Mouse (Mus musculus): ENCODE data around the gene Endou. TPM values are rescaled to one million over a fixed set of nuclear protein-coding genes. Genes with fewer than 3 reads are reported as not detected.

Gene Endou
- polyA plus RNA-seq, 1 experiment from 2014 or later, result 0.23 TPM

- ATAC-seq, result no peak
- no peaks in the 10 kb centered on the region for H3K27me3 ChIP-seq (ENCODE audit: control insufficient read depth, insufficient read depth, low read depth, low read length)
- no peaks in the 10 kb centered on the region for H3K36me3 ChIP-seq (ENCODE audit: control insufficient read depth, insufficient read depth, low read length)
- no peak overlapping the region for H3K9ac ChIP-seq (ENCODE audit: low read depth, low read length)
- H3K4me1 ChIP-seq (ENCODE audit: control insufficient read depth, insufficient read depth, low read length), result no peaks in the 10 kb centered on the region
- H3K4me2 ChIP-seq (ENCODE audit: low read length), result no peak overlapping the region
- no peak overlapping the region for H3K27ac ChIP-seq (ENCODE audit: low read length)
- H3K4me3 ChIP-seq (ENCODE audit: low read depth, low read length), result no peak overlapping the region
- no peaks in the 10 kb centered on the region for H3K9me3 ChIP-seq (replicated peaks; ENCODE audit: control insufficient read depth, low read length, poor library complexity, severe bottlenecking)
- WGBS, result 92% methylated on average over 11 of the region's 11 CpGs
Measured at GRCm38 (mm10) chr15:97728394-97728793, 2.7 kb downstream of the Endou start.

DNA sequence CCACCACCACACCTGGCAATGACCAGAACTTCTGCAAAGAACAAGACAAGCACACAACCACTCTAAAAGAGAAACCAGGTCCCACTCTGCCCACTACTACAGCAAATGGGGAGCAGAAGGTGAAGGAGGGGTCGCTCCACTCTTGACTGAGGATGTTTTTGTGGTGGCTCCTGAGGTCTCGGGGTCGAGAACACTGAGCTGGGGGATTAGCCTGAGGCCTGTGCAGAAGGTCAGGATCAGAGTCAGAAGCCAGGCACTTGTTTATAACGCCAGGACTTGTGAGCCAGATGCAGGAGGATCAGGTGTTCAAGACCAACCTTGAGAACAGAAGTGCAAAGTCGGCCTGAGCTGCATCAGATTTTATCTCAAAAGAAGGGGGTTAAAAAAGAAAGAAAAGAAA is 3.6 kb downstream of the Endou start:
- H3K9me3 ChIP-seq (replicated peaks; ENCODE audit: control insufficient read depth, low read length, poor library complexity, severe bottlenecking), result no peaks in the 10 kb centered on the region
- WGBS, result 71% methylated on average over 5 of the region's 5 CpGs
- no peak overlapping the region for H3K9ac ChIP-seq (ENCODE audit: low read depth, low read length)
- H3K36me3 ChIP-seq (ENCODE audit: control insufficient read depth, insufficient read depth, low read length), result no peaks in the 10 kb centered on the region
- no peak overlapping the region for H3K4me3 ChIP-seq (ENCODE audit: low read depth, low read length)
- no peak overlapping the region for H3K27ac ChIP-seq (ENCODE audit: low read length)
- H3K27me3 ChIP-seq (ENCODE audit: control insufficient read depth, insufficient read depth, low read depth, low read length), result no peaks in the 10 kb centered on the region
- no peak for ATAC-seq
- no peak overlapping the region for H3K4me2 ChIP-seq (ENCODE audit: low read length)
- H3K4me1 ChIP-seq (ENCODE audit: control insufficient read depth, insufficient read depth, low read length), result no peaks in the 10 kb centered on the region

GRCm38 (mm10) chr15:97727048-97727447 is 4.1 kb downstream of the Endou start:
- H3K27me3 ChIP-seq (ENCODE audit: control insufficient read depth, insufficient read depth, low read depth, low read length), result no peaks in the 10 kb centered on the region
- H3K9me3 ChIP-seq (replicated peaks; ENCODE audit: control insufficient read depth, low read length, poor library complexity, severe bottlenecking), result no peaks in the 10 kb centered on the region
- WGBS, result 84% methylated on average over 8 of the region's 8 CpGs
- no peak overlapping the region for H3K4me2 ChIP-seq (ENCODE audit: low read length)
- H3K4me1 ChIP-seq (ENCODE audit: control insufficient read depth, insufficient read depth, low read length), result no peaks in the 10 kb centered on the region
- H3K36me3 ChIP-seq (ENCODE audit: control insufficient read depth, insufficient read depth, low read length), result no peaks in the 10 kb centered on the region
- no peak for ATAC-seq
- H3K9ac ChIP-seq (ENCODE audit: low read depth, low read length), result no peak overlapping the region
- no peak overlapping the region for H3K4me3 ChIP-seq (ENCODE audit: low read depth, low read length)
- H3K27ac ChIP-seq (ENCODE audit: low read length), result no peak overlapping the region

- H3K27me3 ChIP-seq (ENCODE audit: control insufficient read depth, insufficient read depth, low read depth, low read length), result no peaks in the 10 kb centered on the region
- no peak overlapping the region for H3K4me3 ChIP-seq (ENCODE audit: low read depth, low read length)
- no peaks in the 10 kb centered on the region for H3K9me3 ChIP-seq (replicated peaks; ENCODE audit: control insufficient read depth, low read length, poor library complexity, severe bottlenecking)
- no peak for ATAC-seq
- no peak overlapping the region for H3K4me2 ChIP-seq (ENCODE audit: low read length)
- 77% methylated on average over 13 of the region's 13 CpGs for WGBS
- H3K9ac ChIP-seq (ENCODE audit: low read depth, low read length), result no peak overlapping the region
- H3K4me1 ChIP-seq (ENCODE audit: control insufficient read depth, insufficient read depth, low read length), result no peaks in the 10 kb centered on the region
- H3K27ac ChIP-seq (ENCODE audit: low read length), result no peak overlapping the region
- no peaks in the 10 kb centered on the region for H3K36me3 ChIP-seq (ENCODE audit: control insufficient read depth, insufficient read depth, low read length)
Measured at GRCm38 (mm10) chr15:97726310-97726709, 4.8 kb downstream of the Endou start.

- 85% methylated on average over 6 of the region's 6 CpGs for WGBS
- H3K9me3 ChIP-seq (replicated peaks; ENCODE audit: control insufficient read depth, low read length, poor library complexity, severe bottlenecking), result no peaks in the 10 kb centered on the region
- no peak overlapping the region for H3K4me2 ChIP-seq (ENCODE audit: low read length)
- ATAC-seq, result no peak
- H3K4me1 ChIP-seq (ENCODE audit: control insufficient read depth, insufficient read depth, low read length), result no peaks in the 10 kb centered on the region
- H3K9ac ChIP-seq (ENCODE audit: low read depth, low read length), result no peak overlapping the region
- H3K36me3 ChIP-seq (ENCODE audit: control insufficient read depth, insufficient read depth, low read length), result no peaks in the 10 kb centered on the region
- no peak overlapping the region for H3K27ac ChIP-seq (ENCODE audit: low read length)
- no peaks in the 10 kb centered on the region for H3K27me3 ChIP-seq (ENCODE audit: control insufficient read depth, insufficient read depth, low read depth, low read length)
- H3K4me3 ChIP-seq (ENCODE audit: low read depth, low read length), result no peak overlapping the region
Measured at GRCm38 (mm10) chr15:97725198-97725785, 5.8 kb downstream of the Endou start.

- Histone ChIP-seq H3K4me2 (ENCODE audit: low read length) (no peak overlapping the region), H3K27ac (ENCODE audit: low read length) (no peak overlapping the region), H3K9me3 (replicated peaks; ENCODE audit: control insufficient read depth, low read length, poor library complexity, severe bottlenecking) (no peaks in the 10 kb centered on the region), H3K27me3 (ENCODE audit: control insufficient read depth, insufficient read depth, low read depth, low read length) (no peaks in the 10 kb centered on the region), H3K9ac (ENCODE audit: low read depth, low read length) (no peak overlapping the region), H3K4me1 (ENCODE audit: control insufficient read depth, insufficient read depth, low read length) (no peaks in the 10 kb centered on the region), H3K4me3 (ENCODE audit: low read depth, low read length) (no peak overlapping the region), H3K36me3 (ENCODE audit: control insufficient read depth, insufficient read depth, low read length) (no peaks in the 10 kb centered on the region)
- no peak for ATAC-seq
- WGBS, result 87% methylated on average over 17 of the region's 17 CpGs
Measured at GRCm38 (mm10) chr15:97724346-97725197, 6.6 kb downstream of the Endou start.

GRCm38 (mm10) chr15:97723536-97724345 is 7.4 kb downstream of the Endou start:
- Histone ChIP-seq H3K27ac (ENCODE audit: low read length) (no peak overlapping the region), H3K4me2 (ENCODE audit: low read length) (no peak overlapping the region), H3K4me3 (ENCODE audit: low read depth, low read length) (no peak overlapping the region), H3K36me3 (ENCODE audit: control insufficient read depth, insufficient read depth, low read length) (no peaks in the 10 kb centered on the region), H3K9ac (ENCODE audit: low read depth, low read length) (no peak overlapping the region), H3K27me3 (ENCODE audit: control insufficient read depth, insufficient read depth, low read depth, low read length) (no peaks in the 10 kb centered on the region), H3K4me1 (ENCODE audit: control insufficient read depth, insufficient read depth, low read length) (no peaks in the 10 kb centered on the region), H3K9me3 (replicated peaks; ENCODE audit: control insufficient read depth, low read length, poor library complexity, severe bottlenecking) (no peaks in the 10 kb centered on the region)
- no peak for ATAC-seq
- 86% methylated on average over 6 of the region's 6 CpGs for WGBS

DNA sequence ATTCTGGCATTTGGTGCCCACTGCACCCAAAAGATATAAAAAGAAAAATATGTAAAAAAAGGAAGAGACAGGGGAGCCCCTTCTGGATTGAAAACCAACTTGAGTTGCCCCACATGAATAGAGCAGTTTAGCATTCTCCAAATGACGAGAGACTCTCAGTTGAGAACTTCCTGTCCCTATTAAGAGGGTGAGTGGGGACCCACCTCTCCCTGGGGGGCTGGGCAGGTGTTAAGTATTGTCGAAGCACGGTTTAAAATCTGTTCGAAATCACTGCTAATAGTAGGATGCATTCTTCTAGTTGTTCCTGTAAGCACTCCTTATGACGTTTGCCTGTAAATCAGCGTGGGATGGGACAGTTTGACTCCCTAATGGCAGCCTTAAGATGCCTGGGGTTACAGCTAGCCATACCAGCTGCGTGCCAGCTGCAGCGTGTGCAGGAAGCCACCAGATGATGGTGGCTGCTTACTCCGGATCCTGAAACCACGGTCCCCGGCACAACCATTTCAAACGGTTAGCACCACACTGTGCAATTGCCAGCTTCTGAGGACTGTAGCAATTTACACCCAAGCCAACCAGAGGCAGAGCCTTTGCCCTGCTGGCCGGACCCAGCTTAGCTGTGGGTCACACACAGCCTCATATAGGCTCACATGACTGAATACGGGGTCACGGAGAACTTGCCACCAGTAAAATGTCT is 10.0 kb downstream of the Endou start:
- H3K4me3 ChIP-seq (ENCODE audit: low read depth, low read length), result no peak overlapping the region
- no peaks in the 10 kb centered on the region for H3K36me3 ChIP-seq (ENCODE audit: control insufficient read depth, insufficient read depth, low read length)
- WGBS, result 76% methylated on average over 15 of the region's 15 CpGs
- H3K27ac ChIP-seq (ENCODE audit: low read length), result no peak overlapping the region
- H3K9me3 ChIP-seq (replicated peaks; ENCODE audit: control insufficient read depth, low read length, poor library complexity, severe bottlenecking), result no peaks in the 10 kb centered on the region
- H3K4me2 ChIP-seq (ENCODE audit: low read length), result no peak overlapping the region
- H3K4me1 ChIP-seq (ENCODE audit: control insufficient read depth, insufficient read depth, low read length), result no peaks in the 10 kb centered on the region
- no peak overlapping the region for H3K9ac ChIP-seq (ENCODE audit: low read depth, low read length)
- no peak for ATAC-seq
- no peaks in the 10 kb centered on the region; the same call in 1 of the 2 replicates for H3K27me3 ChIP-seq (ENCODE audit: control insufficient read depth, insufficient read depth, low read depth, low read length)
